Mouse (Mus musculus): ENCODE measurements at regions not wholly inside any gene's neighbourhood (a gene's known extent, or its start where the extent isn't known, plus 50 kb on each side); places are given as distances from the start of the nearest gene placed in this dataset.

DNA sequence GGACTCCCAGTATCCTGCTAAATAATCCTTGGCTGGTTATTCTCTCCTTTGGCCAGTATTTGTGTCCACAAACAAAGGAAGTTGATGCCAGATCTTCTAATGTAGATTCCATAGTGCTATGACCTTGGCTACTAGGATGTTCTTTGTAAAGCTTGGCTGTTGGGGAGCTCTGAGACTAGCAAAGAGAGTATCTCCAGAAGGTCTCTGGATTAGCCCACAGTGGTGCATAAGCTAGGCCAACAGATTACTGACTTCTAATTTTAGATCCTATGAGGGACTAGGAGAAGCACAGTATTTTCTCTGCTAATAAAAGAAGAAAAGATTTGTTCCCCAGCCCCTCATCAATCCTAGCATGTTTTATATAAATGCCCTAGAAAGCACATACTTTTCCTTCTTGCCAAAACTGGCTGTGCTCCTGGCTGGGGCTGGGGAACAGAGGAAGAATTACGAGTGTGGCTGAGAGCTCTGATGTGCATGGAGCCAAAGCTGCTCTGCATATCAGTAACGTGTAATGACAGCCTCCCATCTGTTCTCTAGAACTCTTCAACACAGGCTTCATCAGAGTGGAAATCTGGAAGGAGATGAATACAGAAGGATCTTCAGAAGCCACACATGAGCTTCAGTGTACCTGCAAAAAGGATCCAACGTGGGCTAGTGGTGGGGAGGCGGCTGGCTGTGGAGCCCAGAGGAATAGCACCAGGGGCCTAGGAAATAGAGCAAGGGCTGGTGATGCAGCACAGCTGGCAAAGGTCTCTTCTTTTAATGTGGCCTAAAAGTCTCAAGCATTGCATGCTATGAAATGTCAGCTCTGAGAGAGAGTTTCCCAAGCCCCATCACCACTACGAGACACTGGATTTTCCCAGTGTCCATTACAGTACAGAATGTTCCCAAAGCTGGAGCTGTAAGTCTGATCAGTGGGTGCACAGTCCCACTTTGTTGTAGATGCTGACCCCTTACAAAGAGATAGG, 283.0 kb upstream of the Plxna2 start:
- Histone ChIP-seq H3K4me3 (ENCODE audit: low read depth, low read length) (no peak overlapping the region), H3K36me3 (ENCODE audit: control insufficient read depth, insufficient read depth, low read length) (no peaks in the 10 kb centered on the region), H3K9ac (ENCODE audit: low read length) (no peak overlapping the region), H3K4me1 (replicated peaks; ENCODE audit: control insufficient read depth, insufficient read depth, low read length) (no peaks in the 10 kb centered on the region; the same call in 1 of the 2 replicates), H3K4me2 (ENCODE audit: low read length) (no peak overlapping the region), H3K27me3 (replicated peaks; ENCODE audit: control insufficient read depth, insufficient read depth, low read length) (no peaks in the 10 kb centered on the region), H3K9me3 (ENCODE audit: control insufficient read depth, low read length) (no peaks in the 10 kb centered on the region), H3K27ac (ENCODE audit: low read depth) (no peak overlapping the region)
- no peak for ATAC-seq (replicated peaks; ENCODE audit: low FRiP score, low TSS enrichment, low read depth)
- DNase-seq (ENCODE audit: low spot score): no peak
- WGBS: 49% methylated on average over 5 of the region's 5 CpGs

DNA sequence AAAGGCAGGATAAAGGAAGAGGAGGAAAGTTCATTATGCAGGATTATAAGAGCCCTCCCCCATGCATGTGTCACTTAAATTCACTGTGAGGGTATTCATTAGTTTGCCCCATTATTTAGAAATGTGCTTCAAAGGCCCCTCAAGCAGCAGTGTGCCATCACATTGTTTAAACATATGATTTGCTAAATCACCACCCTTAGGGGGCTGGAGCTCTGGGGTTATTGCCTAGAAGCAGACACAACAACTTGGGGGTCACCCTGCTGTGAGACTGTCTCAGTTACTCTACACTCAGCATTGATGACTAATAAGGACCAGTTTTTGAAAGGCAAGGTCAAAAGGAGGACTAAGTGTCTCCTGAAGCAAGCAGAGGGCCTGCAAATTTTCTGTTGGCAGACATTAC, 285.4 kb upstream of the Plxna2 start:
- Histone ChIP-seq H3K9me3 (ENCODE audit: control insufficient read depth, low read length) (no peaks in the 10 kb centered on the region), H3K9ac (ENCODE audit: low read length) (no peak overlapping the region), H3K4me3 (ENCODE audit: low read depth, low read length) (no peak overlapping the region), H3K4me2 (ENCODE audit: low read length) (no peak overlapping the region), H3K36me3 (ENCODE audit: control insufficient read depth, insufficient read depth, low read length) (no peaks in the 10 kb centered on the region), H3K4me1 (replicated peaks; ENCODE audit: control insufficient read depth, insufficient read depth, low read length) (no peaks in the 10 kb centered on the region; the same call in 1 of the 2 replicates), H3K27me3 (replicated peaks; ENCODE audit: control insufficient read depth, insufficient read depth, low read length) (no peaks in the 10 kb centered on the region), H3K27ac (ENCODE audit: low read depth) (no peak overlapping the region)
- ATAC-seq (replicated peaks; ENCODE audit: low FRiP score, low TSS enrichment, low read depth) (no peak), DNase-seq (ENCODE audit: low spot score) (no peak)

DNA sequence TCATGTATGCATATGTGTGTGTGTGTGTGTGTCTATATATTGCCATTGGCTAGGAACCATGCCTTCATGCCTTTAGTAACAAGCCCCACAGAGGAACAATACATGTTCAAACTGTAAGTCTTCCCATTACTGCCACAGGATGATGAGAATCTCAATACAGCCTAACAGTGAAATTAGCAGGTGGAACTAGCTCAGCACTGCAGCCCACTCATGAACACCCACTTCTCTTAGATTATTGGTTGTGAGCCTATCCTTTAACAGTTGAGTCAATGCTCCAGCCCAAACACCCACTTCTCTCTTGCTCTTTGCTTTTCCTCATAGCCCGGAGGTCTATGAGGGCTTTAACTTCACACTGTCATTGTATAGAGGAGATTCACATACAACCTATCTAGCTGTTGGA, 287.5 kb upstream of the Plxna2 start:
- Histone ChIP-seq H3K27ac (ENCODE audit: low read depth) (no peak overlapping the region), H3K27me3 (replicated peaks; ENCODE audit: control insufficient read depth, insufficient read depth, low read length) (no peaks in the 10 kb centered on the region), H3K4me1 (replicated peaks; ENCODE audit: control insufficient read depth, insufficient read depth, low read length) (no peaks in the 10 kb centered on the region; the same call in 1 of the 2 replicates), H3K4me3 (ENCODE audit: low read depth, low read length) (no peak overlapping the region), H3K9me3 (ENCODE audit: control insufficient read depth, low read length) (0 out of 2 replicates have a peak, but pooled peaks cover 3% of the 10 kb centered on the region), H3K4me2 (ENCODE audit: low read length) (no peak overlapping the region), H3K9ac (ENCODE audit: low read length) (no peak overlapping the region), H3K36me3 (ENCODE audit: control insufficient read depth, insufficient read depth, low read length) (no peaks in the 10 kb centered on the region)
- ATAC-seq (replicated peaks; ENCODE audit: low FRiP score, low TSS enrichment, low read depth) (no peak), DNase-seq (ENCODE audit: low spot score) (no peak)
- 100% methylated on average over 1 of the region's 1 CpGs for WGBS

DNA sequence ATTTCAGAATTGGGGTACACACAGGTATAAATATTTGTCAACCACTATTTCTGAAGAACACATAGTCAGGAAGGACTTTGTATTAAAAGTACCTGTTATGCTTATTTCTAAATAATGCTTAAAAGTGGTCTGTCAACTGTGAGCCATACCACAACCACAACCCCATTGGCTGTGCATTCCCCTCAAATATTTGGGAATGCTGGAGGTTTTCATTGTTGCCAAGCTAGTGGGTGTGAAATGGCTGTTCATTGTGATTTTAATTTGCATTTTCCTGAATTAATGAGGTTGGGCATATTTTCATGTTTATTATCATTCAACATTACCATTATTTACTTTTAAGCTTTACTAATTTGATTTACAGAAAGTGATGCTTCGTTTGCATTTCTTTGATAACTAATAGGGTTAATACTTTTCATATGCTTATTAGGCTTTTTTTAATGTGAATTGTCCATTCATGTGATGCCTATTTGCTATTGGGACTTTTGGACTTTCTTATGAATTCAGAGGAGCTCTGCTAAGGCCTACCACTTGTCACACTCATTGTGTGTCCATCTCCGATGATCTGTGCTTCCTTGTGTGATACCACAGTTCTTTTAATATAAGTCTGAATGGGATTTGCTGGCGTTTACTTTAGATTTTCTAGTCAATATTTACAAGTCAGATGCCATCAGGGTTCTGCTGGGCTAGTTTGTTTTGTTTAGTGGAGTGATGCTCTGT, 297.5 kb upstream of the Plxna2 start:
- no peak overlapping the region for H3K4me2 ChIP-seq (ENCODE audit: low read length)
- no peaks in the 10 kb centered on the region for H3K36me3 ChIP-seq (ENCODE audit: control insufficient read depth, insufficient read depth, low read length)
- WGBS: 62% methylated on average over 3 of the region's 3 CpGs
- no peaks in the 10 kb centered on the region for H3K27me3 ChIP-seq (replicated peaks; ENCODE audit: control insufficient read depth, insufficient read depth, low read length)
- H3K9me3 ChIP-seq (ENCODE audit: control insufficient read depth, low read length): 0 out of 2 replicates have a peak, but pooled peaks cover under 1% of the 10 kb centered on the region
- no peak overlapping the region for H3K4me3 ChIP-seq (ENCODE audit: low read depth, low read length)
- no peak for ATAC-seq (replicated peaks; ENCODE audit: low FRiP score, low TSS enrichment, low read depth)
- H3K4me1 ChIP-seq (replicated peaks; ENCODE audit: control insufficient read depth, insufficient read depth, low read length): no peaks in the 10 kb centered on the region
- H3K27ac ChIP-seq (ENCODE audit: low read depth): no peak overlapping the region
- no peak overlapping the region for H3K9ac ChIP-seq (ENCODE audit: low read length)
- no peak for DNase-seq (ENCODE audit: low spot score)

DNA sequence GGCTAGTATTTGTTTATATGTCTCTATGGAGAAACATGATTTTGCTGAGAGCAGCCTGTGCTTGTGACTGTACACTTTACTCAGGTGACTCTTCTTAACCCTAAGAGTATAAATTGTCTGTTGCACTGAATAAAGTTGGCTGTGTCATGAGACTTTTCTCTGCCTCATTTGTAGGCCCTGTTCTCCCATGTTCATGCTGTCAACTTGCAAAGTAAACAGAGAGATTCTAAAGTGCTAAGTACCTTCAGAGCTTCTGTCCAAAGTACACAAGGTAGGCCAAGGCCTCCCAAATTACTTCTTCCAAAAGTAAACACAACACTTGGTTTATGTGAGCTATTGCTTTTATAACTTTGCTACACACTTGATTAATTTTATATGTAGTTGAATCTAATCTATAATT, 299.7 kb upstream of the Plxna2 start:
- DNase-seq (ENCODE audit: low spot score) (no peak), ATAC-seq (replicated peaks; ENCODE audit: low FRiP score, low TSS enrichment, low read depth) (no peak)
- no peak overlapping the region for H3K9ac ChIP-seq (ENCODE audit: low read length)
- H3K27me3 ChIP-seq (replicated peaks; ENCODE audit: control insufficient read depth, insufficient read depth, low read length): no peaks in the 10 kb centered on the region
- no peaks in the 10 kb centered on the region for H3K36me3 ChIP-seq (ENCODE audit: control insufficient read depth, insufficient read depth, low read length)
- H3K4me3 ChIP-seq (ENCODE audit: low read depth, low read length): no peak overlapping the region
- H3K27ac ChIP-seq (ENCODE audit: low read depth): no peak overlapping the region
- H3K4me1 ChIP-seq (replicated peaks; ENCODE audit: control insufficient read depth, insufficient read depth, low read length): no peaks in the 10 kb centered on the region
- H3K9me3 ChIP-seq (ENCODE audit: control insufficient read depth, low read length): no peaks in the 10 kb centered on the region
- no peak overlapping the region for H3K4me2 ChIP-seq (ENCODE audit: low read length)

DNA sequence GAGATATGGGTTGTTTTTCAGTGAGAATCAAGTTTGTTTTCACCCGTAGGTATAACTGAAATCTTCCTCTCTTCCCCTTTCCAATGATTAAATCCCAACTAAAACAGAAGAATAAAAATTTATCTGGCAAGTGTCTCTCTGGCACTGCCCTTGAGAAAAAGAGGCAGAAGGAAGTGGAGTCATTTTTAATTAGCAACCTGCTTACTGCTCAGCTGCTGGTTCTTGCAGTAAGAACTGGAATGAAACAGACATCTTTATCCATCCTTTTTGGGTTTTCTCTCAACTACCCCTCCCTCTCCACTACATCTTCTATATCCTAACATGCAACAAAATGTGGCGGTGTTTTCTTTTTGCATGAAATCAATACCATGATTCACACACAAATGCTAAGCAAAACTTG, 302.4 kb upstream of the Plxna2 start:
- 82% methylated on average over 2 of the region's 2 CpGs for WGBS
- no peaks in the 10 kb centered on the region for H3K9me3 ChIP-seq (ENCODE audit: control insufficient read depth, low read length)
- no peaks in the 10 kb centered on the region for H3K27me3 ChIP-seq (replicated peaks; ENCODE audit: control insufficient read depth, insufficient read depth, low read length)
- no peak overlapping the region for H3K4me2 ChIP-seq (ENCODE audit: low read length)
- no peak overlapping the region for H3K27ac ChIP-seq (ENCODE audit: low read depth)
- H3K4me1 ChIP-seq (replicated peaks; ENCODE audit: control insufficient read depth, insufficient read depth, low read length): no peaks in the 10 kb centered on the region; the same call in 1 of the 2 replicates
- H3K36me3 ChIP-seq (ENCODE audit: control insufficient read depth, insufficient read depth, low read length): no peaks in the 10 kb centered on the region
- H3K9ac ChIP-seq (ENCODE audit: low read length): no peak overlapping the region
- DNase-seq (ENCODE audit: low spot score) (no peak), ATAC-seq (replicated peaks; ENCODE audit: low FRiP score, low TSS enrichment, low read depth) (no peak)
- no peak overlapping the region for H3K4me3 ChIP-seq (ENCODE audit: low read depth, low read length)

DNA sequence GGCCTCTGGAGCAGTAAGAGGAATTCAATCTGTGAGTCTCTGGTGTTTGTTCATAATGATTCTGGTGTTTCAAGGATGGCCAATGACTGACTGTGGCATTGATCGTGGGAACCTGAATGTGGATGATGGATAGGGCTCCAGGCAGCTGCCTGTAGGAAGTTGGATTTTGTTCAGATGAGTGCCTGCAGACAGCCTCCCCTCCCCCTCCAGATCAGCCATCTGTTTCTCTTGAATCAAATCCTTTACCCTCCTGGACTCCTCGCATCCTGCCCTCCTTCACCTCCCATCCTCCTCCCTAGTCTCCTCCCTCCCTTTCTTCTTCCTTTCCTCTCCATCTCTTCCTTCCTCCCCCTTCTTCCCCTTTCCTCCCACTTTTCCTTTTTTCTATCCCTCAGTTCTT, 307.6 kb upstream of the Plxna2 start:
- Histone ChIP-seq H3K27ac (ENCODE audit: low read depth) (no peak overlapping the region), H3K36me3 (ENCODE audit: control insufficient read depth, insufficient read depth, low read length) (no peaks in the 10 kb centered on the region), H3K9me3 (ENCODE audit: control insufficient read depth, low read length) (no peaks in the 10 kb centered on the region), H3K4me1 (replicated peaks; ENCODE audit: control insufficient read depth, insufficient read depth, low read length) (no peaks in the 10 kb centered on the region; the same call in 1 of the 2 replicates), H3K4me3 (ENCODE audit: low read depth, low read length) (no peak overlapping the region), H3K4me2 (ENCODE audit: low read length) (no peak overlapping the region), H3K9ac (ENCODE audit: low read length) (no peak overlapping the region), H3K27me3 (replicated peaks; ENCODE audit: control insufficient read depth, insufficient read depth, low read length) (no peaks in the 10 kb centered on the region)
- DNase-seq (ENCODE audit: low spot score): no peak
- no peak for ATAC-seq (replicated peaks; ENCODE audit: low FRiP score, low TSS enrichment, low read depth)
- WGBS: 13% methylated on average over 2 of the region's 2 CpGs

DNA sequence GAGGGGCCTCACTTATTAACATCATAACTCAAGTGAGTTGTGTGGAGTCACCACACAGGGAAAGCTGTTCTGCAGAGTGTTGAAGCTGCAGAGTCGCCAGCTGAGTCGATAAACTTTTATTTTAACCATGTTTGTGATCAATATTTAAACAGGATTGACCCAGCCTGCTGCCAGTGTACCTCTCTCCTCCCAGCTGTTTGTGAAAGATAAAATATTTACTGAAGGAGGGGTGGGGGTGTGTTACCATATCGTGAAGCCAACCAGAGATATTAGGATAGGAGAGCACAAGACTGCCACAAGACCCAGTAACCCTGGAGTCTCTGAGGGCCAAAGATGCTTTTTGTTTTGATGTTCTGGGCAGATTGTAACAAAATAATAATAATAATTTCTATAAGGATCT, 309.4 kb upstream of the Plxna2 start:
- Histone ChIP-seq H3K4me1 (replicated peaks; ENCODE audit: control insufficient read depth, insufficient read depth, low read length) (no peaks in the 10 kb centered on the region; the same call in 1 of the 2 replicates), H3K9ac (ENCODE audit: low read length) (no peak overlapping the region), H3K27me3 (replicated peaks; ENCODE audit: control insufficient read depth, insufficient read depth, low read length) (no peaks in the 10 kb centered on the region), H3K27ac (ENCODE audit: low read depth) (no peak overlapping the region), H3K4me2 (ENCODE audit: low read length) (no peak overlapping the region), H3K36me3 (ENCODE audit: control insufficient read depth, insufficient read depth, low read length) (no peaks in the 10 kb centered on the region), H3K4me3 (ENCODE audit: low read depth, low read length) (no peak overlapping the region), H3K9me3 (ENCODE audit: control insufficient read depth, low read length) (no peaks in the 10 kb centered on the region)
- ATAC-seq (replicated peaks; ENCODE audit: low FRiP score, low TSS enrichment, low read depth): no peak
- DNase-seq (ENCODE audit: low spot score): no peak
- 39% methylated on average over 3 of the region's 3 CpGs for WGBS
